Mouse (Mus musculus): Measurements from ENCODE around the gene Wnt5b. TPM values are rescaled to one million over a fixed set of nuclear protein-coding genes. Genes with fewer than 3 reads are reported as not detected.

Gene Wnt5b
- polyA plus RNA-seq, 1 experiment from 2014 or later = 7.4 TPM

- H3K4me1 ChIP-seq (replicated peaks; ENCODE audit: control insufficient read depth, insufficient read depth, low read length) = 0 out of 2 replicates have a peak, but pooled peaks cover 3% of the 10 kb centered on the region
- ATAC-seq (replicated peaks; ENCODE audit: low FRiP score, low TSS enrichment, low read depth) = no peak
- no peak for DNase-seq (ENCODE audit: low spot score)
- H3K27ac ChIP-seq (ENCODE audit: low read depth) = no peak overlapping the region
- no peak overlapping the region for H3K9ac ChIP-seq (ENCODE audit: low read length)
- H3K27me3 ChIP-seq (replicated peaks; ENCODE audit: control insufficient read depth, insufficient read depth, low read length) = no peaks in the 10 kb centered on the region
- WGBS = 84% methylated on average over 4 of the region's 4 CpGs
- H3K9me3 ChIP-seq (ENCODE audit: control insufficient read depth, low read length) = no peaks in the 10 kb centered on the region
- H3K4me2 ChIP-seq (ENCODE audit: low read length) = no peak overlapping the region
- H3K36me3 ChIP-seq (ENCODE audit: control insufficient read depth, insufficient read depth, low read length) = no peaks in the 10 kb centered on the region
- no peak overlapping the region for H3K4me3 ChIP-seq (ENCODE audit: low read depth, low read length)
Observed at GRCm38 (mm10) chr6:119404854-119405253, 139.3 kb downstream of the Wnt5b start.

- Histone ChIP-seq H3K27ac (ENCODE audit: low read depth) (no peak overlapping the region), H3K9me3 (ENCODE audit: control insufficient read depth, low read length) (no peaks in the 10 kb centered on the region), H3K4me2 (ENCODE audit: low read length) (no peak overlapping the region), H3K36me3 (ENCODE audit: control insufficient read depth, insufficient read depth, low read length) (no peaks in the 10 kb centered on the region), H3K4me1 (replicated peaks; ENCODE audit: control insufficient read depth, insufficient read depth, low read length) (0 out of 2 replicates have a peak, but pooled peaks cover 2% of the 10 kb centered on the region), H3K27me3 (replicated peaks; ENCODE audit: control insufficient read depth, insufficient read depth, low read length) (no peaks in the 10 kb centered on the region), H3K4me3 (ENCODE audit: low read depth, low read length) (no peak overlapping the region), H3K9ac (ENCODE audit: low read length) (no peak overlapping the region)
- ATAC-seq (replicated peaks; ENCODE audit: low FRiP score, low TSS enrichment, low read depth) (0 out of 2 replicates have a peak, but pooled peaks have one; percentile 40), DNase-seq (ENCODE audit: low spot score) (no peak)
- WGBS = 70% methylated on average over 3 of the region's 3 CpGs
Observed at GRCm38 (mm10) chr6:119402976-119403375, 141.2 kb downstream of the Wnt5b start.

- 85% methylated on average over 8 of the region's 8 CpGs for WGBS
- H3K4me3 ChIP-seq (ENCODE audit: low read depth, low read length) = no peak overlapping the region
- H3K4me2 ChIP-seq (ENCODE audit: low read length) = no peak overlapping the region
- H3K9me3 ChIP-seq (ENCODE audit: control insufficient read depth, low read length) = no peaks in the 10 kb centered on the region
- no peak overlapping the region for H3K9ac ChIP-seq (ENCODE audit: low read length)
- DNase-seq (ENCODE audit: low spot score) (no peak), ATAC-seq (replicated peaks; ENCODE audit: low FRiP score, low TSS enrichment, low read depth) (no peak)
- no peaks in the 10 kb centered on the region for H3K4me1 ChIP-seq (replicated peaks; ENCODE audit: control insufficient read depth, insufficient read depth, low read length)
- no peaks in the 10 kb centered on the region for H3K27me3 ChIP-seq (replicated peaks; ENCODE audit: control insufficient read depth, insufficient read depth, low read length)
- no peaks in the 10 kb centered on the region for H3K36me3 ChIP-seq (ENCODE audit: control insufficient read depth, insufficient read depth, low read length)
- H3K27ac ChIP-seq (ENCODE audit: low read depth) = no peak overlapping the region
Observed at GRCm38 (mm10) chr6:119401545-119402304, 142.4 kb downstream of the Wnt5b start.

GRCm38 (mm10) chr6:119400649-119401048 is 143.5 kb downstream of the Wnt5b start:
- no peak for DNase-seq (ENCODE audit: low spot score)
- H3K27me3 ChIP-seq (replicated peaks; ENCODE audit: control insufficient read depth, insufficient read depth, low read length) = no peaks in the 10 kb centered on the region
- no peaks in the 10 kb centered on the region for H3K36me3 ChIP-seq (ENCODE audit: control insufficient read depth, insufficient read depth, low read length)
- WGBS = 90% methylated on average over 3 of the region's 3 CpGs
- no peak overlapping the region for H3K4me3 ChIP-seq (ENCODE audit: low read depth, low read length)
- no peaks in the 10 kb centered on the region for H3K9me3 ChIP-seq (ENCODE audit: control insufficient read depth, low read length)
- no peak overlapping the region for H3K4me2 ChIP-seq (ENCODE audit: low read length)
- H3K4me1 ChIP-seq (replicated peaks; ENCODE audit: control insufficient read depth, insufficient read depth, low read length) = no peaks in the 10 kb centered on the region
- ATAC-seq (replicated peaks; ENCODE audit: low FRiP score, low TSS enrichment, low read depth) = no peak
- H3K9ac ChIP-seq (ENCODE audit: low read length) = no peak overlapping the region
- no peak overlapping the region for H3K27ac ChIP-seq (ENCODE audit: low read depth)

- ATAC-seq (replicated peaks; ENCODE audit: low FRiP score, low TSS enrichment, low read depth) (no peak), DNase-seq (ENCODE audit: low spot score) (no peak)
- H3K9me3 ChIP-seq (ENCODE audit: control insufficient read depth, low read length) = no peaks in the 10 kb centered on the region
- H3K36me3 ChIP-seq (ENCODE audit: control insufficient read depth, insufficient read depth, low read length) = no peaks in the 10 kb centered on the region
- no peak overlapping the region for H3K4me2 ChIP-seq (ENCODE audit: low read length)
- no peaks in the 10 kb centered on the region for H3K27me3 ChIP-seq (replicated peaks; ENCODE audit: control insufficient read depth, insufficient read depth, low read length)
- no peak overlapping the region for H3K9ac ChIP-seq (ENCODE audit: low read length)
- no peaks in the 10 kb centered on the region for H3K4me1 ChIP-seq (replicated peaks; ENCODE audit: control insufficient read depth, insufficient read depth, low read length)
- no peak overlapping the region for H3K4me3 ChIP-seq (ENCODE audit: low read depth, low read length)
- WGBS = 92% methylated on average over 3 of the region's 3 CpGs
- no peak overlapping the region for H3K27ac ChIP-seq (ENCODE audit: low read depth)
Observed at GRCm38 (mm10) chr6:119399371-119399770, 144.8 kb downstream of the Wnt5b start.

- Histone ChIP-seq H3K36me3 (ENCODE audit: control insufficient read depth, insufficient read depth, low read length) (no peaks in the 10 kb centered on the region), H3K27me3 (replicated peaks; ENCODE audit: control insufficient read depth, insufficient read depth, low read length) (no peaks in the 10 kb centered on the region), H3K4me3 (ENCODE audit: low read depth, low read length) (no peak overlapping the region), H3K27ac (ENCODE audit: low read depth) (no peak overlapping the region), H3K4me2 (ENCODE audit: low read length) (no peak overlapping the region), H3K9ac (ENCODE audit: low read length) (no peak overlapping the region), H3K4me1 (replicated peaks; ENCODE audit: control insufficient read depth, insufficient read depth, low read length) (no peaks in the 10 kb centered on the region), H3K9me3 (ENCODE audit: control insufficient read depth, low read length) (no peaks in the 10 kb centered on the region)
- ATAC-seq (replicated peaks; ENCODE audit: low FRiP score, low TSS enrichment, low read depth) = no peak
- no peak for DNase-seq (ENCODE audit: low spot score)
- WGBS = 40% methylated on average over 5 of the region's 5 CpGs
Observed at GRCm38 (mm10) chr6:119396309-119396634, 147.9 kb downstream of the Wnt5b start.

GRCm38 (mm10) chr6:119395421-119396308 is 148.5 kb downstream of the Wnt5b start:
- no peak for DNase-seq (ENCODE audit: low spot score)
- no peak overlapping the region for H3K9ac ChIP-seq (ENCODE audit: low read length)
- 68% methylated on average over 14 of the region's 14 CpGs for WGBS
- H3K4me2 ChIP-seq (ENCODE audit: low read length) = no peak overlapping the region
- H3K27ac ChIP-seq (ENCODE audit: low read depth) = no peak overlapping the region
- no peaks in the 10 kb centered on the region for H3K36me3 ChIP-seq (ENCODE audit: control insufficient read depth, insufficient read depth, low read length)
- H3K4me1 ChIP-seq (replicated peaks; ENCODE audit: control insufficient read depth, insufficient read depth, low read length) = no peaks in the 10 kb centered on the region
- H3K27me3 ChIP-seq (replicated peaks; ENCODE audit: control insufficient read depth, insufficient read depth, low read length) = no peaks in the 10 kb centered on the region
- no peaks in the 10 kb centered on the region for H3K9me3 ChIP-seq (ENCODE audit: control insufficient read depth, low read length)
- no peak for ATAC-seq (replicated peaks; ENCODE audit: low FRiP score, low TSS enrichment, low read depth)
- no peak overlapping the region for H3K4me3 ChIP-seq (ENCODE audit: low read depth, low read length)

GRCm38 (mm10) chr6:119392836-119393235 is 151.3 kb downstream of the Wnt5b start:
- 80% methylated on average over 9 of the region's 9 CpGs for WGBS
- no peak for ATAC-seq (replicated peaks; ENCODE audit: low FRiP score, low TSS enrichment, low read depth)
- Histone ChIP-seq H3K4me1 (replicated peaks; ENCODE audit: control insufficient read depth, insufficient read depth, low read length) (no peaks in the 10 kb centered on the region; the same call in 1 of the 2 replicates), H3K27me3 (replicated peaks; ENCODE audit: control insufficient read depth, insufficient read depth, low read length) (no peaks in the 10 kb centered on the region), H3K4me3 (ENCODE audit: low read depth, low read length) (no peak overlapping the region), H3K27ac (ENCODE audit: low read depth) (no peak overlapping the region), H3K9me3 (ENCODE audit: control insufficient read depth, low read length) (no peaks in the 10 kb centered on the region), H3K4me2 (ENCODE audit: low read length) (no peak overlapping the region), H3K9ac (ENCODE audit: low read length) (no peak overlapping the region), H3K36me3 (ENCODE audit: control insufficient read depth, insufficient read depth, low read length) (no peaks in the 10 kb centered on the region)
- DNase-seq (ENCODE audit: low spot score) = no peak
